Mouse (Mus musculus) liver, adult 2 months (tissue): ENCODE measurements around the gene Arhgap32. TPM values are rescaled to one million over a fixed set of nuclear protein-coding genes. Genes with fewer than 3 reads are reported as not detected.

Source experiments
- DNase-seq: peaks from one replicate; pipeline ENCODE4 v3.0.0-alpha.2; 2011; ENCODE audit warnings: low read depth, low spot score; ENCODE audit errors: extremely low read depth
- H3K27ac ChIP-seq: fragments of 200-500 bp; replicated peaks from 2 replicates; pipeline ENCODE4 v1.5.1; 2012; ENCODE audit warnings: low read depth, mild to moderate bottlenecking, control low read depth, inconsistent platforms, low read length; ENCODE audit not compliant: insufficient read depth
- H3K27me3 ChIP-seq: fragments of 200-500 bp; 2 replicates; pipeline ENCODE4 v1.6.1; 2012; ENCODE audit warnings: mild to moderate bottlenecking, moderate library complexity, low read length, inconsistent platforms; ENCODE audit not compliant: control insufficient read depth, insufficient read depth
- H3K36me3 ChIP-seq: fragments of 200-500 bp; 2 replicates; pipeline ENCODE4 v1.6.1; 2012; ENCODE audit warnings: low read length, inconsistent platforms; ENCODE audit not compliant: control insufficient read depth, insufficient read depth
- H3K4me1 ChIP-seq: fragments of 200-500 bp; 2 replicates; pipeline ENCODE4 v1.6.1; 2011; ENCODE audit warnings: low read length; ENCODE audit not compliant: control insufficient read depth, insufficient read depth
- H3K4me3 ChIP-seq: fragments of 200-500 bp; 2 replicates; pipeline ENCODE4 v1.5.1; 2011; ENCODE audit warnings: low read depth, mild to moderate bottlenecking, control low read depth, low read length, moderate library complexity; ENCODE audit not compliant: insufficient read depth
- H3K79me2 ChIP-seq: fragments of 200-500 bp; 2 replicates; pipeline ENCODE4 v1.6.1; 2012; ENCODE audit warnings: inconsistent platforms, mild to moderate bottlenecking, low read length, moderate library complexity; ENCODE audit not compliant: control insufficient read depth, insufficient read depth
- H3K9ac ChIP-seq: fragments of 200-500 bp; 2 replicates; pipeline ENCODE4 v1.6.1; 2012; ENCODE audit warnings: low read depth, mild to moderate bottlenecking, control low read depth, inconsistent platforms, low read length
- CTCF ChIP-seq: fragments of 200-500 bp; IDR thresholded peaks from 2 replicates; pipeline ENCODE4 v1.5.1; 2011; ENCODE audit warnings: low read depth, low read length, control low read depth
- POLR2A ChIP-seq: fragments of 200-500 bp; IDR thresholded peaks from 2 replicates; pipeline ENCODE4 v1.6.1; 2011; ENCODE audit warnings: low read length, control low read depth; ENCODE audit not compliant: insufficient read depth; ENCODE audit errors: extremely low read depth
- WGBS: fragments of 180-500 bp; shearing (Covaris S2); methylation state at CpG from one replicate; pipeline ENCODE4 v1.1.7; 2018; 5-methylcytosine and 5-hydroxymethylcytosine counted together
- polyA plus RNA-seq: library from polyadenylated mRNA; depleted of rRNA; stranded (reverse); fragments of >200 nt; gene quantifications from 2 replicates; pipeline ENCODE4 v1.2.3, GENCODE M21; 2012
- total RNA-seq: library from RNA; depleted of rRNA; stranded (reverse); fragments of >200 nt; gene quantifications from 2 replicates; pipeline ENCODE4 v1.2.3, GENCODE M21; 2014

The Arhgap32 gene
- total and polyA plus RNA-seq, 2 experiments, result 0.98 to 3.4 TPM

DNA sequence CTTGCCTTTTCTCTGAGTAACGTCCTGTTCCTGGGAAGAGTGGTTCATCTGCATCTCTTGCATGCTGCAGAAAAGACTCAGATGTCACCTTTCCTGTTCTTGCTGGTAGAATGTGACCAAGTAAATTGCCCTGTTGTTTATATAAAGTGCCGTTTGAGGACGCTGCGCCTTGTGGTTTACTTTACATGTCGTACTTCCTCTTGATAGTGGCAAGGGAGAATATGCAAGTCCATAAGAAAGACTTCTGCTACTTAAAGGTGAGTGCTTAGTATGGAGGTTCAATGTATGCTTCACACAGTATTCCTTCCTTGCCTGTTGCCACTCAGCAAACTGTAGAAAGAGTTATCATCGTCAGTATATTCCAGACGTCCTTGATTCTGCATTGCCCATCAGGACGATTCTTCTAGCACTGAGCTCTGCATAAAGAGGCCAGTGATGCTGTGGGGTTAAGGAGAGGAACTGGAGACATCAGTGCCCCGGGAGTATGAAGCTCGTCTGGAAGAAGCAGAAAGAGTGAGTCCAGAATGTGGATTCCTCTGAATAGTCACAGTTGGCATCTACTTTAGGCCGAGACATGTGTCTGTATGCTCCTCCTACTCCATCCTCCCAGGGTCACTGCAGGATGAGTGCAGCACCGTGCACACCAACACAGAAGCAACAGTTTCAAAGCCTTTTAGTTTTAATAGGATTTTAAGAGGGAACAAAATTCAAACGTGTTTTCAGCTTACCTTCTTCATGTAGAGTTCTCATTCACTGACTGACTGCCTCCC lies 21.4 kb upstream of the Arhgap32 start:
- WGBS, result 67% methylated on average over 13 of the region's 13 CpGs
- Histone ChIP-seq H3K27me3 (no peaks in the 10 kb centered on the region), H3K27ac (no peak overlapping the region)

DNA sequence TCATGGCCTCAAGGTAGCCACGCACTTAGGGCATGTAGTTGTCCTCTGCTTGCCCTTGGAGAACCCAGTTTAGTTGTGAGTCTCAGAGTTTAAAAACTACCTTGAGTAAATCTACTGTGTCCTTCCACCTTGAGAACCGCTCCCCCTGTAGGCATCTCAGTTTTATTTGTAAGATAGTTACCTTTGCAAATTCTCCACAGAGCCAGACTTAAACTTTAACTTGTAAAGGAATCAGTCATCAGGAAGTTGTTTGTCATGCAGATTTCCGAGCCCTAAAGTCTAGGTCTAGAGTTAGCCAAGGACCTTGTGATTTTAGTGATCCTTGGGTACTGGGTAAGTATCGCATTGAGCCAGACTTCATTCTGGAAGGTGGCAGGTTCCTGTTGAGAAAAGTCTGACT lies 20.4 kb upstream of the Arhgap32 start:
- peaks cover 27% of the 10 kb centered on the region; the same call in 1 of the 2 replicates for H3K79me2 ChIP-seq

More for the DNA sequence above, 21.4 kb upstream of the Arhgap32 start:
- Histone ChIP-seq H3K9ac (no peak overlapping the region), H3K79me2 (peaks cover 32% of the 10 kb centered on the region), H3K4me3 (no peak overlapping the region), H3K4me1 (peaks cover 13% of the 10 kb centered on the region; the same call in 1 of the 2 replicates), H3K36me3 (no peaks in the 10 kb centered on the region)
- no peak for DNase-seq
- no peak for TF ChIP-seq POLR2A
- TF ChIP-seq CTCF, result no peak

DNA sequence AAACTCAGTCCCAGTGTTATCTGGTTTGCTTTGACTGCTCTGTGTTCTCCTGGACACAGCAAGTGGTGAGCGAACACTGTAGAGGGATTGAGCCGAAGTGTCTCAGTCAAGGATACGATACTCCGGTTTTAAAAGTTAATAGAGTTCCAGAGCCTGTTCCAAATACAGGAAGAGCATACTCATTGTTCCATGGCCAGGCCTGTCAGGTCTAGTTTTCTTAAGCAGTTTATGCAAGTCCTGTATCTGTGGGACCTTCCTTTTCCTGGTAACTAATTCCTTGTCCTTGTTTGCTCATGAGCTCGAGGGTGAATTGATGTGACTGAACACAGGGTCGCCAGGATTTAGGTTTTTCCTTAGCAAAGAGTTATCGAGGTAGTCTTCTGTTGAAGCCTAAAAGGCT lies 19.4 kb upstream of the Arhgap32 start:
- peaks cover 27% of the 10 kb centered on the region; the same call in 1 of the 2 replicates for H3K79me2 ChIP-seq
- no peak overlapping the region for H3K9ac ChIP-seq
- DNase-seq, result peak; percentile 40
- H3K27ac ChIP-seq, result 0 out of 2 replicates have a peak overlapping the region, but pooled peaks have one; percentile 10
- H3K27me3 ChIP-seq, result no peaks in the 10 kb centered on the region
- TF ChIP-seq CTCF (no peak), POLR2A (no peak)
- H3K4me1 ChIP-seq, result peaks cover 11% of the 10 kb centered on the region; the same call in 1 of the 2 replicates
- H3K4me3 ChIP-seq, result no peak overlapping the region
- H3K36me3 ChIP-seq, result no peaks in the 10 kb centered on the region
- 53% methylated on average over 7 of the region's 7 CpGs for WGBS

More for the DNA sequence above, 20.4 kb upstream of the Arhgap32 start:
- WGBS, result 85% methylated on average over 4 of the region's 4 CpGs
- H3K4me3 ChIP-seq, result no peak overlapping the region
- no peak for DNase-seq
- H3K27me3 ChIP-seq, result no peaks in the 10 kb centered on the region
- H3K9ac ChIP-seq, result no peak overlapping the region
- H3K27ac ChIP-seq, result no peak overlapping the region
- peaks cover 11% of the 10 kb centered on the region; the same call in 1 of the 2 replicates for H3K4me1 ChIP-seq
- TF ChIP-seq POLR2A, result no peak
- no peak for TF ChIP-seq CTCF
- no peaks in the 10 kb centered on the region for H3K36me3 ChIP-seq

DNA sequence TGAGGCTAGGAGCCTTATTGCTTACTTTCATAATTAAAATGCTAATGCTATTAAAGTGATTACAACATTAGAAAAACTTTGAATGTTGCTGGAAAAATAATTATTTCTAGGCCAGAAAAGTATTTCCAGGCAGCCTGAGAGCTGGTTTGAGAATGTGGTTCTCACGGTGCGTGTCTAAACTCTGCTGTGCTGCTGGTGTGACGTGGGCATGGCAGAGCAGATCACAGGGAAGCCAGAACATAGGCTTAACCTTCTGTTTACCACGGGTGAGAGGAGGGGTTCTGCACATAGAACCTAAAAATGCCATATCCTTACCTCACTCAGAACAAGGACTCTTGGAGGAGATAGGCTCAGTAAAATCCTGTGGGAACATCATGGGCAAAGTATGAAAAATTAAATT lies 18.8 kb upstream of the Arhgap32 start:
- H3K79me2 ChIP-seq, result peaks cover 30% of the 10 kb centered on the region; the same call in 1 of the 2 replicates
- no peak for DNase-seq
- no peak overlapping the region for H3K9ac ChIP-seq
- H3K4me1 ChIP-seq, result peaks cover 10% of the 10 kb centered on the region; the same call in 1 of the 2 replicates
- 73% methylated on average over 4 of the region's 4 CpGs for WGBS
- no peak overlapping the region for H3K4me3 ChIP-seq
- no peaks in the 10 kb centered on the region for H3K27me3 ChIP-seq
- H3K36me3 ChIP-seq, result no peaks in the 10 kb centered on the region
- TF ChIP-seq CTCF, result no peak
- no peak for TF ChIP-seq POLR2A
- H3K27ac ChIP-seq, result no peak overlapping the region

DNA sequence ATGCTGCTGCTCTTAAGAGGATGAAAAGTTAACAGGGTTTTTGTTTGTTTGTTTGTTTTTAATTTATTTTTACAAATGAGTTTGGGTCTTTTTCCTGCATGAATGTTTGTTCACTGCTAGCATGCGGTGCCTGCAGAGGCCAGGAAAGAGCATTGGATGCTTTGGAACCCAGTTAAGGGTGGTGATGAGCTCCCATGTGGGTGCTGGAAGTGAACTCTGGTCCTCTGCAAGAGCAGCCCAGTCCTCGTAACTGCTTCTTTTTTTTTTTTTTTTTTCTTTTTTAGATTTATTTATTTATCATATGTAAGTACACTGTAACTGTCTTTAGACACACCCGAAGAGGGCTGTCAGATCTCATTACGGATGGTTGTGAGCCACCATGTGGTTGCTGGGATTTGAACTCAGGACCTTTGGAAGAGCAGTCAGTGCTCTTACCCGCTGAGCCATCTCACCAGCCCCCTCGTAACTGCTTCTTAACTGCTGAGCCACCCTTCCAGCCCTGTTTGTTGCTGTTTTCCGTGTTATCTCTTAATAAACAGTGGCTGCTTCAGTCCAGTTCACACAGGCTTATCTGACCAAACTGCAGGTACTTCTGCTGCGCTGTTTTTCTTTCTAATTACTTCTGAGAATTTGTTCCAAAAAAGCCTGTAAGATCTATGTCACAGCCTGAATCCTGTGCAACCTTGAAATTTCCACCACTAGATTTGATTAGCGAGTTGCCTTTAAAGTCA lies 17.3 kb upstream of the Arhgap32 start:
- H3K9ac ChIP-seq, result no peak overlapping the region
- no peaks in the 10 kb centered on the region for H3K27me3 ChIP-seq
- TF ChIP-seq CTCF, result no peak
- TF ChIP-seq POLR2A, result no peak
- WGBS, result 94% methylated on average over 9 of the region's 9 CpGs
- H3K36me3 ChIP-seq, result no peaks in the 10 kb centered on the region
- no peak for DNase-seq
- H3K4me3 ChIP-seq, result no peak overlapping the region
- H3K27ac ChIP-seq, result no peak overlapping the region
- peaks cover 29% of the 10 kb centered on the region; the same call in 1 of the 2 replicates for H3K79me2 ChIP-seq
- peaks cover 10% of the 10 kb centered on the region; the same call in 1 of the 2 replicates for H3K4me1 ChIP-seq
